Mouse (Mus musculus): Measurements from ENCODE around the gene Gm5901.
"Not testable (repeated sequence)": the region's sequence is repeated elsewhere in the genome, so short reads cannot be mapped to it uniquely, and the experiment has no call there.

Gene Gm5901

DNA sequence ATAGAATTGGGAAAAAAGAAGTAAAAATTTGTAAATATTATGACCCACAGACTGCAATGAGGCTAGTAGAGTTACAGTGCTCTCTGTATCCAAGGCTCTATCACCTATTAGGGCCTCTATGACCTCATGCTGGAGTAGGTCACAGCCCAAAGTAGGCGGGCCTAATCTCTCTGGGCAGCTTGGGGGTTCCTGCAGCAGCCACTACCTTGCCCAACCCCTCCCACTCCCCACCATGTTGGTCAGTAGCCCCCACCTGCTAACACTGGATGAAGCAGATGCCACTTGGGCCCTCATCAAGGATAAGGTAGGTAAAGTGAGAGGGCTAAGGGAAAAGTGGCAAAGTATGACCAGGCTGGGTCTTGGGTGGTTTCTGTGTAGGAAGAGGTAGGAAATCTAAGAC is at the start of gene Gm5901:
TSS of gene Gm5901 (plus strand) at position 173 of the 400 bp plus-strand sequence.
- in situ Hi-C loops (cut with MboI, MseI) = loop anchor here (25.0 kb wide), 1 partner anchor 913 kb away; the partner anchor contains the start of gene Trim30a

DNA sequence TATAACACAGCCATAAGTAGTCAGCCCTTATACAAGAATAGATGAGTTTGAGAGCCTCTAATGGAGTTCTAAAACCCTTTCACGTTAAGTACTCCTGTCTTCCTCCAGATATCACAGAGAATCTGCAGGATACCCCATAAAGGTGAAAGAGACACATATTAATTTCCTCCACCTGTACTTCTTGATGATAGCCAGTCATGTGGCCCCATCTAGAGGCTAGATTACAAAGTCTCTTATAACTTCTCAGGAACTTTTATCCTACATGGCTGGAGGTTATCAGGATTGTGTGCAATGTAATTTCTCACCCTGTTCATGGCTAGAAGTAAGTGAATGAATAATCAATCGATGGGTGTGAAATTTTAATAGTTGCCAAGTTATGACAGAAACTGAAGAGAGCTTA is 49.5 kb upstream of the Gm5901 start:
- in situ Hi-C loops (cut with MboI, MseI) = no loop called here

DNA sequence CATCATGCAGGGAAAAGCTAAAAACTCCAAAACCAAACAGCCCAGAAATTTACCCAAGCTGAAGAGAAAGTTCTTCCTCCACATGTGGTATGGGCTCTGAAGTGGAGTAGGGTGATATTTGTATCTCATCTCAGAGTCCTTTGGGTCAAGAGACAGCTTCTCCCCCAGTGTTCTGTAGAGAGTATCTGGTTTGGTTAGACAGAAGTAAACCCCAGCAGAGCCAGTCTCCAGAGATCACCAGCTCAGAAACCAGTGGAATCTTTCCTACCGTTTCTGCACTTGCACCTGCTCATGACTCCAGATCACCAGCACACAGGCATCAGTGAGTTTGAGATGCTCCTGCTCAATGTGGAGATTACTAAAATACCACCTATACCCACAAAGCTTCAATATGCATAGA is 40.8 kb upstream of the Gm5901 start, which contains the start of gene Olfr690:
TSS of gene Olfr690 (minus strand) at position 101 of the 400 bp plus-strand sequence.
- in situ Hi-C loops (cut with MboI, MseI) = no loop called here

DNA sequence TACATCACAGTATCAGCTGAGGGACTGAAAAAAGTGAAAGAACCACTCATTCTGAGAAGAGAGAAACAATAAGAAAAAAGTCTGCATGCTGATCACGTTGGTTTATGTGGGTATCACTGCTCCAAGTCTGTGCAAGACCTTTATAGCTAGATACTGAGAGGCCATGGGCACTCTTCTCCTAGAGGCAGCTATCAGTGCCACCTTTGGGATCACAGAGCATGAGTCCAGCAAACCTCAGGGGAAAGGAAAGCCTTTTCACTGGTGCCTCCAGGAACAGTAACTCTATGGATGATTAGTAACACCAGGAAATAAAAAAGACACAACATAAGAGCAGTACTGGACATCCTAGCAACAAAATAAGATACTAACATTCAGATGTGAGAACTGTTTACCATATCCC is 32.7 kb upstream of the Gm5901 start, which contains the start of gene Olfr691:
TSS of gene Olfr691 (minus strand) at position 101 of the 400 bp plus-strand sequence.
- in situ Hi-C loops (cut with MboI, MseI) = loop anchor here (5.0 kb wide), 1 partner anchor 80 kb away; no protein-coding TSS in a partner anchor

DNA sequence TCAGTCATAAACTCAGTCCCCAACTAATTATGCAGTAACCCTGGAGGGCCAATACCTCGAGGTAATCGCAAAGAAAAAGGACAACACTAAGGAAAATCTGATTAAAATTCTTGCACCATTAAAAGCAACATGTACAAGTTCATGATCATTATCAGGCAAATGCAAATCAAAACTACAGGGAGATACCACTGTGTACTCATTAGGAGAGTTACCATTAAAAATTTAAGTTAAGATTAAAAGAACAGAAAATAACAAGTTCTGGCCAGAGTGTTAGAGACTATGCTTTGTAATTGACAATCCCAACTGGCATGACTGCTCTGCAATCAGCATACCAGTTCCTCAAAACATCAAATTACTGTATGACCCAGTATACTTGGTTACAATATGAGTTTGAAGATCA is 32.1 kb upstream of the Gm5901 start:
- in situ Hi-C loops (cut with MboI, MseI) = loop anchor here (5.0 kb wide), 1 partner anchor 80 kb away; no protein-coding TSS in a partner anchor

DNA sequence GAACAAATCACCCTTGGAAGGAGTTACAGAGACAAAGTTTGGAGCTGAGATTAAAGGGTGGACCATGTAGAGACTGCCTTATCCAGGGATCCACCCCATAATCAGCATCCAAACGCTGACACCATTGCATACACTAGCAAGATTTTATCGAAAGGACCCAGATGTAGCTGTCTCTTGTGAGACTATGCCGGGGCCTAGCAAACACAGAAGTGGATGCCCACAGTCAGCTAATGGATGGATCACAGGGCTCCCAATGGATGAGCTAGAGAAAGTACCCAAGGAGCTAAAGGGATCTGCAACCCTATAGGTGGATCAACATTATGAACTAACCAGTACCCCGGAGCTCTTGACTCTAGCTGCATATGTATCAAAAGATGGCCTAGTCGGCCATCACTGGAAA is 18.8 kb upstream of the Gm5901 start:
- in situ Hi-C loops (cut with MboI, MseI) = not testable (repeated sequence)

DNA sequence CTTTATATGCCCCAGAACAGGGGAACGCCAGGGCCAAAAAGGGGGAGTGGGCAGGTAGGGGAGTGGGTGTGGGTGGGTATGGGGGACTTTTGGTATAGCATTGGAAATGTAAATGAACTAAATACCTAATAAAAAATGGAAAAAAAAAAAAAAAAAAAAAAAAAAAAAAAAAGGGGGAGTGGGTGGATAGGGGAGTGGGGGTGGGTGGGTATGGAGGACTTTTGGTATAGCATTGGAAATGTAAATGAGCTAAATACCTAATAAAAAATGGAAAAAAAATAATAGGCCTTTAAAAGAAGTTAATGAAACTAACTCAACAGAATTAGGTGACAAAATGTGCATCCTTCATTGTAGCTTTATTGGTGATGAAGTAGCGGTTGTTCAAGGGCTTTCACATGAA is 18.4 kb upstream of the Gm5901 start:
- in situ Hi-C loops (cut with MboI, MseI) = not testable (repeated sequence)

DNA sequence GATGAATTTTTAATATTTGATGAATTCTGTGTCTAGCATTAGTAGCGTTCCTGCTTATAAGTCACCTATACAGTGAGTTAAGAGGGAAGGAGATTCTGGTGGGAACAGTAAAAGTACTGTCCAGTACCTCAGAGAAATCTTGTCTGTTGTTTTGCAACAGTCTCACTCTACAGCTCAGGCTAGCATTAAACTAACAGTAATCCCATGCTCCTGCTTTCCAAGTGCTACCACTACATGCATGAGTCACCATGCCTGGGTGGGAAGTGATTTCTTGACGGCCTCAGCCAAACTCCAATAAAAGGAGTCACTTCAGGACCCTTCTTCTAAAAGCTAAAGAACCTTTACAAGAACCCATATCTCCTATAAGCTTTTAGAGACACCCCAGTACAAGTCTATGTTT is 13.1 kb upstream of the Gm5901 start:
- in situ Hi-C loops (cut with MboI, MseI) = no loop called here

DNA sequence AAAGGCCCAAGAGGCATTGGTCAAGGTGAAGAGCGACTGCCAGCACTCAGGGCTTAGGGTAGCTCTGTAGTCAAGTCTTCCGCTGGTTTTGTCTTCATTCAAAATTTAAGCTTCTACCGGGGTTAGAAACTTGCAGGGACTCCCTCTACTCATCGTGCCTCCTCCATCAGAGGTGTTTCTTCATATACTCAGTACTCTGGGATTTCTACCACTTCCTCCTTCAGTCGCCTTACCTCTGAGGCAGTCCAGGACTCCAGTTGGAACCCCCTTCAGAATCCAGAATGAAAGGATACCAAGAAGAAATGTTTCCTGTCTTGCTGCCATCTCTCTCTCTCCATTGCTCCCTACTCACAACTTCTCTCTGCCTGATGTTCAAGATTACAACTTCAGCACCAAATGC is 7.6 kb upstream of the Gm5901 start:
- in situ Hi-C loops (cut with MboI, MseI) = no loop called here

DNA sequence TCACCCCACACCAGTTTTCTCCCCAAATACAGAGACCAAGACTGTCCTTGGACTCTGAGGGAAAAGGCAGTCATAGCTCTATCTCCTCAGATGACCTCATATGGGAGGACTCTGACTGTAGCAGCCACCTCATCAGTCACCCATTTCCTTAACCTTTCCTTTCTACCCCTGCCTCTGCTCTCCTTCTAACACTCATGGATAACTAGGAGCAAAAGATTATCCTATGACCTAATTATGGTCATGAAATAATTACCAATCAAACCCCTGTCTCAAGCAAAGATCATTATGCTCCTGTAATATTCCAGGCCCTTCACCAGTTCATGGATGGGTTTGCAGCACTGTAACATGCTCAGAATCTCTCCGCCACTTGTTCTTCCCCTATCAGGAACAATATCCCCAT is 6.9 kb upstream of the Gm5901 start, which contains the start of gene Olfr692:
TSS of gene Olfr692 (plus strand) at position 301 of the 400 bp plus-strand sequence.
- in situ Hi-C loops (cut with MboI, MseI) = no loop called here

DNA sequence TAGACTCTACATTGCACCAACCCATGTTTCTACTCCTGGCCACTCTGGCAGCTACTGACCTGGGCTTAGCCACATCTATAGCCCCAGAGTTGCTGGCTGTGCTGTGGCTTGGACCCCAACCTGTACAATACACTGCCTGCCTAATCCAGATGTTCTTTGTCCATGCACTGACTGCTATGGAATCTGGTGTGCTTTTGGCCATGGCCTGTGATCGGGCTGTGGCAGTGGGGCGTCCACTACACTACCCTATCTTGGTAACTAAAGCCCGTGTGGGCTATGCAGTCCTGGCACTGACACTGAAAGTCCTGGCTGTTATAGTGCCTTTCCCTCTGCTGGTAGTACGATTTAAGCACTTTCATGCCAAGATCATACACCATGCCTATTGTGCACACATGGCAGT is 6.3 kb upstream of the Gm5901 start:
- in situ Hi-C loops (cut with MboI, MseI) = no loop called here

DNA sequence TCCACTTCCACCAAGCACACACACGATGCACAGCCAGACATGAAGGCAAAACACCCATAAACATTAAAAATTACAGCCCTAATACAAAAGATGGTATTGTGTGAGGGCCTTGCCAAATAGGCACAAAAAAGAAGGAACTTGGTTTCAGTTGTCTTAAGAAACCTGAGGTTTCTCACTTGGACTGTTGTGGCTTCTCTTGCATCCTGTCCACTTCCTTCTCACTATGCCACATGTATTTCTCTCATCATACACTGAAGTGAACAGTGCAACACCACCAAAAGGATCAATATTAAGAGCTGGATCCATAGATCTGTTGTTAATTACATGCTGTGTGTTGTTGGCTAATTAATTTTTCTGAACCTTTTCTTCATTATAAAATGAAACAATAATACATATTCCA is 1.9 kb upstream of the Gm5901 start:
- in situ Hi-C loops (cut with MboI, MseI) = no loop called here

DNA sequence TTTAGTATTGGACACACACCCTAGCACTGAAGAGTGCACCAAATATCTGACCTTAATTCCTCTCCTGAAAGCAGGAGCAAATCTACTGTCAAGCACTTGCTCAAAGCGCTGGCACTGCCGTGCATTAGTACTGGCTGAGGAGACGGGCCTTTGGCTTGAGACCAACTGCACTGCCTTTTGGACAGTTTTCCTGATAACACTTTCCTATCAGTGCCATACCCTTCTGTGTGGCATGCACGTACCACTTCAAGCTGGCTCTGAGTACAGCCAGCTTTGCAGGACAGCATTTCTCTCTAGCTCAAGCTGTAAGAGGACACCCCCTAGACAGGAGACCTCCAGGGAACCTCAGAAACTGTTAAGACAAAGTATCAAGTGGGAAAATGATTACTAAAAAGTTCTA is 1.3 kb upstream of the Gm5901 start:
- in situ Hi-C loops (cut with MboI, MseI) = no loop called here

DNA sequence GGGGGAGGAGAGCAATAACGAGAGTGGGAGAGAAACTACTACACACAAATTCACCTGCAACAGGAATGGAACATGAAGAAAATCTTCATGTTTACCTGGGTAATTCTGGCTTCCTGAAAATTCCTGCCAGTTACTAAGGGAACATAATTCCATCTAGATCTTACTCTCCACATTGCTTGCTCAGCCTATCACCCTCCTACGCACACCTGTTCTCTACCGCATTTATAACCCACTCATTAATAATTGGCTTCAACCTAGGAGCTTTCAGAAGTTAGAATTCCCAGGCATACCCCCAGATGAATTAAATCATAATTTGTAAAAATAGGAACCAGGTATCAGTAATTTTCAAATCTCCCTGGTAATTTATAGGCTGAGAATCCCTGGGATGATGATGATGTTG is 862 bp upstream of the Gm5901 start:
- in situ Hi-C loops (cut with MboI, MseI) = no loop called here

DNA sequence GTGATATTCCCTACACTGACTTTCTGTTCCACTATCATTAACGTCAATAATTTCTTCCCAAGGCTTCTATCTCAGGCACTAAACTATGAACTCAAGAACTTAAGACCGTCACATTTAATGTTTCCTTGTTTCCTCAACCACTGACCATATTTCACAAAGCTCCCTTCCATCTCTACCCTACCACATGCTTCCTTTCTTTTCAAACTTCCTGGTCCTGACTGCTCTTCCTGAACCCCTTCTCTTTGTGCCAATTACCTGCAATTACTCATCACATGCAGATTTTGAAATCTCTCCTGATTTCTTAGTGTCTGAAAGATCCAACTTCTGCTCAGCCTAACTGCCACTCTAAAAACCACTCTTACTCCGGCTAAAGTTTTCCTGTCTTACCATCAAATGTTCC is 5.5 kb downstream of the Gm5901 start:
- in situ Hi-C loops (cut with MboI, MseI) = loop anchor here (25.0 kb wide), 1 partner anchor 918 kb away; the partner anchor contains the start of gene Trim30a

DNA sequence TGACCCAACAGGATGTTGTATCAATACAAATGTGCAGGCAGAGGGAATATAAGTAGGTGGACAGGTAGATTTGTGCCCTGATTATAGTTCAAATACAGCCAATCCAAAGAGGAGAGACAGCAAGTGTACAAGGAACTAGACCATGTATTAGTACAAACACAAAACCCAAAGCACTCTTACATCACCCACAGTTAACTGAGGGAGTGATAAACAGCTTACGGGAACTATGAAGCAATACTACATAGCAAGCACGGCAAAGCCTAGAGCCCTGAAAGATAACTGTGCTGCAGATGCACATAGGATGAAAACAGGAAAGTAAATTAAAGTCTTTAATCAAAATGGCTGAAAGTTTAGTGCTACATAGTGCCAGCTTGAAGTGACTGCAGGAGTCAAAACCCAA is 12.9 kb downstream of the Gm5901 start:
- in situ Hi-C loops (cut with MboI, MseI) = loop anchor here (25.0 kb wide), 1 partner anchor 925 kb away; the partner anchor contains the start of gene Trim30a

DNA sequence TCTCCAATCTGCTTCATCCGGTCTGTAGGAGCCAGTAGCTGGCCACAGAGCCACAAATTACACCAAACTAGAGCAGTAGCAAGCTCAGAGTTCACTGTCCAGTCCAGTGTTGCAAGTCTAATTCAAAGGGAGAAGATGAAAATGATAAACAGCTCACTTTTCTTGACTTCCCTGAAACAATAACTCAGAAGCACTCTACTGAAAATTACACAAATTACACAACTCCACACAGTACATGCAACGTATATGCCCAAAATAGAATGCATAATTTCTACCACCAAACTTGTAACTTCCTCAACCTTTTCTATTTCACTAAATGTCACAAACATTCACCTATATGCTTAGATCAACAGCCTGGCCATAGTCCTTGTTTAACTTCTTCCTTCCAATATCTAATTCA is 15.4 kb downstream of the Gm5901 start:
- in situ Hi-C loops (cut with MboI, MseI) = loop anchor here (25.0 kb wide), 1 partner anchor 928 kb away; the partner anchor contains the start of gene Trim30a

DNA sequence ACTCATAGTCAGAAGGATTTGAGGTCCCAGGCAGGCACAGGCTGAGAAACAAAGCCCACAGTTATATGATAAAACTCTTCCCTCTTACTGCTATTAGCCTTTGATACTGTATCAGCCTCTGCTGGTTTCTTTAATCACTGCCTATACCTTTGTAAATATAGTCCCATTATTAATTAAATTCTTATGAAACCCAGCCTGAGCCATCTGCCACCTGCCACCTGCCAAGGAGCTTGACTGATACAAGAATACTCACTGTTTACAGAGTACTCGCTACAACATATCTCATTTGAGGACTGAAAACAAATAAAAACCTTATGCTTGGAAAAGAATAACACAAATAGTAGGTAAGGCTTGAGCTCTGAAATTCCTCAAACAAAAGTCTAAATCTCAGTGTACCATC is 19.8 kb downstream of the Gm5901 start:
- in situ Hi-C loops (cut with MboI, MseI) = loop anchor here (25.0 kb wide), 1 partner anchor 932 kb away; the partner anchor contains the start of gene Trim30a

DNA sequence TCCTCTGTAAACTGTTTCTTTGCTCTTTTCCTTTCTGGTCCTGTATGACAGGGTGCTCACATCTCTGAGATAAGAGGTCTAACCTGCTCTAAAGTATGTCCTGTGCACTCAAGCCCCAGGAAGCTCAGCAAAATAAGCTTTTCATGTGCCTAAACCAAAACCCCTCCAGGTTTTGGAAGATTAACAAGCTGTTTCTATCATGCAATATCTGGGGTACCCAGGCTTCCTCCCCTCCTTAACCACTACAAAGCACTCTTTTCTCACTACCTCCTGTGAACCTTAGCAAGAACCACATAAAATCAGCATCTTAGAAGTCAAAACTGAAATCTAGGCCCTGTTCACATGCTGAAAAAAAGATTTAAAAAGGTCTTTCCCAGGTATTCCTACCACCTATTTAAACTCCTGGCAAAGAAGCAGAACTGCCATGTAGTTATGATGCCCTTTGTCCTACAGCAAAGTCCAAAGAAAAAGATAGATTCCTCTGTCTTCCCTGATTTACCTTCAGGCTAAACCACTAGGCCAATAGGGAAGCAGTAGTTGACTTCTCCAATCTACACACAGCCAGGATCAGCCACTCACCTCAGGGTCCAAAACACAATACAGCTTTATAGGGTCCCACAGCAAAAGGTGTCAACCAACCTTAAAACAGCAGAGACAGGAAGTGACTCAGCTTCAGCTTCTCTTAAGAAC is 20.4 kb downstream of the Gm5901 start:
- in situ Hi-C loops (cut with MboI, MseI) = loop anchor here (25.0 kb wide), 1 partner anchor 933 kb away; the partner anchor contains the start of gene Trim30a

DNA sequence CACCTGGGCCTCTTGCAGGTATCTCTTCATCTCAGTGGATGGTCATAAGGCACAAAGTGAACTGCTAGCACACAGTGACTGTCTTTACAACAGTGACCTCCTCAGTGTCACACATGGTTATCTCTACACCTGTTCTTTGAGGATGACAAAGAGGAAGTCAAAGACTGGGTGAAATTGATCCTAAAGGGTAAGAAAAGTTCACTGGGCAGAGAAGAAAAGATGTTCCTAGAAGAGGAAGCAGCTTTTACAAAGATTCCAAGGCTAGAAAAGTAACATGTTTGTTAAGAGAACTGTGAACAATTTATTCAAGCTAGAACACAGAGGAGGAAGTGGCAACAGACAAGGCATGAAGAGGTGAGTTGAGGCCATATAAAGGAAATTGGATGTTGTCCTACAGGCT is 21.3 kb downstream of the Gm5901 start:
- in situ Hi-C loops (cut with MboI, MseI) = loop anchor here (25.0 kb wide), 1 partner anchor 934 kb away; the partner anchor contains the start of gene Trim30a

DNA sequence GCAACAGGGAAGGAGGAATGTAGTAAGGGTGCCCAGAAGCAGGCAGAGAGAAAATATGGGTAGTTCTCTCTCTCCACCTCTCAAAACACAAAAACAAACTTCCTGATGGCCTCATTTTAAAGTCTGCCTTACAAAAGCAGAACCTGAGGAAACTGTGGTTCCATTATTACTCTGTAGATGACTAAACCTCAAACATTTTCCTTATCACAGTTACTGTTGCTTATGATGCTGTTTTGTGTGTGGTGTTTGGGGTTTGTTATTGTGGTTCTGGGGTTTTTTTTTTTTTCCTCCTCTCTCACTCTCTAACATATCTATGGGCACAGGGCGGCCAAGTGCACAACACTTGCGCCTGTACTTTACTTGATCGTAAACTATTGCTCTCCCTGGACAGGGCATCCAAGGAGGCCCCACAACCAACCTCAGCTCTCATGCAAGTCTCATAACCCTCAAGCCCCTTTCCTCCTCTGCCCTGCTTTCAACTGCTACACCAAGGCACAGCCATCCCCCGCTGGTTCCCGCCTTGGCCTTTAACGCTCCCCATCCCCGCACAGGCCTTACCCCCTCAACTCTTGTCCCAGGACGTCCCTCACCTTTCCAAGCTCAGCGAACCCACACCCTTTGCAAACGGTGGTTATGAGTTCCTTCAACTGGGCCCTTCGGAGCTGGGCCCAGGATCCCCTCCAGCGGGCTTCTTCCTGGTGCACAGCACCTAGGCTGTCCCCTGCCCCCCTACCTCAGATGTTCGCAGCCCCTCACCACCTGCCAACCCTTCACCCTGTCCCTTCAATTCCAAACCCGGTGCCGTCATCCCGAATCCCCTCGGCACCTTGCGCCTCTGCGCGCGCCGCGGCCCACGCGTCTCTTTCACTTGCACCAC is 24.5 kb downstream of the Gm5901 start:
- in situ Hi-C loops (cut with MboI, MseI) = loop anchor here (25.0 kb wide), 1 partner anchor 937 kb away; the partner anchor contains the start of gene Trim30a
